Mouse (Mus musculus): ENCODE measurements at regions not wholly inside any gene's neighbourhood (a gene's known extent, or its start where the extent isn't known, plus 50 kb on each side); places are given as distances from the start of the nearest gene placed in this dataset.
A peak's percentile ranks its signal among the peaks of the same experiment; 100 is the strongest.

DNA sequence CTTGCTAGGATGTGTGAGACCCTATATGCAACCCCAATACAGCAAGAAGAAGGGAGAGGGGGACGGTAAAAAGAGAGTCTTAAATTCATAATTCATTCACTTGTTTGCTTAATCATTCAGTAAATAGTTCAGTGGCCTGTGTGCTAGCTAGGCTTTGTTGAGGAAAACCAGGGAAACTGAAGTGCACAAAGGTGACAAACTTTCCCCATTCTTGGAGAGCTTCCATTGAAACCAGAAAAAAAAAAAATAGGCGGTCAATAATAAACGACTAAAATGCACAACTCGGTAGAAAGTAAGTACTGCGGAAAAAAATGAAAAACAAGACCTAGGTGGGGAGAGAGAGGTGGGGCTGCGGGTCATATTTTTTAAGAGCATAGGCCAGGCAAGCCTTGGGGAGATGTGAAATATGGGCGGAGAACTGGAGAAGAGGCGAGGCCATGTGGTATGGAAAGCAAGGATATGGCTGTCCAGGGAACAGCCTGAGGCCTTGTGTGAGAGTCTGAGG, 72.3 kb upstream of the Hes1 start:
- no peak for DNase-seq (ENCODE audit: inconsistent ontology term)

- DNase-seq (ENCODE audit: inconsistent ontology term) = no peak
Observed at GRCm38 (mm10) chr16:29993111-29993510, 71.1 kb upstream of the Hes1 start.

GRCm38 (mm10) chr16:29993535-29993934, 70.6 kb upstream of the Hes1 start:
- peak; percentile 83 for DNase-seq (ENCODE audit: inconsistent ontology term)

- DNase-seq (ENCODE audit: inconsistent ontology term) = no peak
Observed at GRCm38 (mm10) chr16:29996139-29997069, 67.8 kb upstream of the Hes1 start.

DNA sequence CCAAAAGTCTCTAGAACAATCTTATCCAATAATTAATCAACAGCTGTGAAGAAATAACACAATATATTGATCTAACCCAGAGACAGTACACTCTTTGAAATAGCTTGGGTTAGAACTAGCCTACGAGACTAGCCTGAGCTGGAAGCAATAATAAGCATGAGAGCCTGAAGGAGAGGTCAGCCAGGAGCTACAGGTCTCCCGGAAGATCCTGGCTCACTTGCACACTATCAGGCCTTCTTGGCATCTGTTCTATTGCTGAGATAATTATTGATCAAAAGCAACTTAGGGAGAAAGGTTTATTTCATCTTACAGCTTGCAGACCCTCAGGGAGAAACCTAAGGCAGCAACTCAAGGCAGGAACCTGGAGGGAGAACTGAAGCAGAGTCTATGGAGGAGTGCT, 64.0 kb upstream of the Hes1 start:
- no peak for DNase-seq (ENCODE audit: inconsistent ontology term)

DNA sequence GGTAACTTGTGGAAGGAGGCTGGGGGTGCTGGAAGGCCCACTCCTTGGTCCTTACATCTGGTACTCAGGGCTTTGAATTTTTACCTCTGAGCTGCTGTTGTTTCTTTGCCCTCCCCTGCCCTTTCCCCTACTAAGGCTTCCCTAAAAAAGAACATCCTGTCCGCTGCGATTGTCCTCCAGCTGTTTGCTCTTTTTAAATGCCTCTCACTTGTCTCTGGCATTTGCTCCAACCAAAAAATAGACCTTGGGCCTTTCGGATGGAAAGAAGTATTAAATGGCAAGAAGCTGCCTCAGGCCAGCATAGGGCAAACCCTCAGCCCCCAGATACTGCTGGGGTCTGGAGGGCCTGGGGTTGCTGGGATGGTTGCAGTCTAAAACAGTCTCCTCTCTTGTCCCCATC, 59.1 kb upstream of the Hes1 start:
- no peak for DNase-seq (ENCODE audit: inconsistent ontology term)

- DNase-seq (ENCODE audit: inconsistent ontology term) = no peak
Observed at GRCm38 (mm10) chr16:30006826-30007225, 57.4 kb upstream of the Hes1 start.

DNA sequence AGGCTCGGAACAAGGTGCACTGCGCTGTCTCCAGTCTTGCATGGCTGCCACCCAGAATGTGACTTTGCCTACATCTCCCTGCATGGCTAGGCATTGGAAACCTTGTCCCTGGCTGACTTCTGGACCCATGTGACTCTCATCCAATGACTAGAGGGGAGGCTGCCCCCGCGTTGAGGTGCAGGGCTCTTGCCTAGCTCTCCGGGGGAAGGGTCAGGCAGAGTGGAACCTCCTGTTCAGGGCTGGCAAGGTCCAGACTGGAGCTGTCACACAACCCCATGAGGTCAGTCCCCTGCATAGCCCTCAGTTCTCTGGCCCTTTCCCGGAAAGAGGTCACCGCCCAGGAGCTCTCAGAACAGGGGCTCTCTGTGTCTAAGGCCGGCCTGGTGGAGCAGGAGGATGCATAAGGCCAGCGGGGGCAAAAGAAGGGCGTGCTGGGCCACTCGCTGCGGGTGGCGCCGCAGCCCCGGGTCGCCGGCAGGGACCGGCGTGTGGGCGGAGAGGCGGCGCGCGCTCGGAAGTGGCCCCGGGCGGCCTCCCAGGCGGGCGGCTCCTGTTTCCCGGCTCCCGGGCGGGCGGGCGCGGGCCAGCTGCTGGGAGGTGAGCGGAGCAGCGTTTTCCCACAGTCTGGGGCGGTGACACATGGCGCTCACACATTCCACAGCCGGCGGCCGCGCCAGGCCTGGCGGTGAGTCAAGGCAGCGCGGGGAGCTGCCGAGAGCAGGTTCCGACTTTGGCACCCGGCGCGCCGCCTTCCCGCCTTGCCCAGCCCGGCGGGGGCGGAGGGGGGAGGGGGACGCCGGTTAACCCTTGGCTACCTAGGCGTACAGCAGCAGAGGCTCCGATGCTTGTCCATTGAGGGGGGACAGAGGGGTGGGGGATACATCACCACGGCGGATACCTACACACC, 55.5 kb upstream of the Hes1 start:
- peak; percentile 99 for DNase-seq (ENCODE audit: inconsistent ontology term)

DNA sequence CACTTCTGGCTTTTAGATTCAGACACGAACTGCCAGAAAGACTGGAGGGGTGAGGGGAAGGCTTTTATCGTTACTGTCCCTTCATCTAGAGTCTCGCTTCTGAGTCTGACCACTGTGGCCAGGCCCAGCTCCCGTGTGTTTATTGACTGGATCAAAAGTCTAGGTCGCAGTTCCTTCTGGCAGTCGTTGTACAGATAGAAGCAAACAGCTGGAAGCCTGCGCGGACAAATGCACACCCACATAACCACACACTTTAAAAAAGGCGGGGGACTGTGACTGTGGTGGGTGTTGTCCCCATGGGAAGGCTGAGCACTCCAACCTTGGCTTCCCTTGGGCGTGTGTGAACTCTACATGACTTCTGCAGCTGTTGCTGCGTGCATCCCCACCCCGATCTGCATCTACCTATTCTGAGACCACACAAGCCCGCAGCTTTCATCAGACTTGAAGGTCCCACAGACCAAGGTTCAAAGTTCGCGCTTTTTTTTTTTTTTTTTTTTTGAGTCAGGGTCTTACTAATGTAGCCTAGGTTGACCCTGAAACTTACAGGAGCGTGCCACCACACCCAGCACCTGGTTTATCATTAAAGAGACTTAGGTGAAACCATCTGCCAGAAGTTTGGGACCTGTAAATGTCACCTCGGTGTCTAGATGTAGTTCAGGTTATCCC, 54.5 kb upstream of the Hes1 start:
- DNase-seq (ENCODE audit: inconsistent ontology term) = no peak

DNA sequence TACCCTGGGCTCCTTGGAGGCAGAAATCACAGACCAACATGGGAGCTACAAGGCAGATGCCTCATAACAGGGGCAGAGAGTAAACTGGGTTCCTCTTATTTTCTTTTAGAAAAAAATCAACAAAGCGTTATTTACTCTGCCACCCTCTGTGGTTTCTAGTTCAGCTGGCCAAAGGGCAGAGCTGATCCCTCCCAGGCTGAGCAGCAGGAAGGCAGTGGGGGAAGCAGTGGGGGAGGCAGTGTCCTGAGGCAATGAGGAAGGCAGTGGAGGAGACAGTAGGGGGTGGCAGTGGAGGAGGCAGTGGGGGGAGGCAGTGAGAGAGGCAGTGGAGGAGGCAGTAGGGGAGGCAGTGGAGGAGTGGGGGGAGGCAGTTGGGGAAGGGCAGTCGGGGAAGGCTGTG, 51.1 kb upstream of the Hes1 start:
- DNase-seq (ENCODE audit: inconsistent ontology term) = no peak

- no peak for DNase-seq (ENCODE audit: inconsistent ontology term)
Observed at GRCm38 (mm10) chr16:30013943-30014342, 50.2 kb upstream of the Hes1 start.

Measured in Muller cell, postnatal 12 days (primary cell).